Mouse (Mus musculus): ENCODE data around the gene Nrip2. TPM values are rescaled to one million over a fixed set of nuclear protein-coding genes. Genes with fewer than 3 reads are reported as not detected.

Nrip2 gene
- polyA plus RNA-seq, 1 experiment, result not detected

DNA sequence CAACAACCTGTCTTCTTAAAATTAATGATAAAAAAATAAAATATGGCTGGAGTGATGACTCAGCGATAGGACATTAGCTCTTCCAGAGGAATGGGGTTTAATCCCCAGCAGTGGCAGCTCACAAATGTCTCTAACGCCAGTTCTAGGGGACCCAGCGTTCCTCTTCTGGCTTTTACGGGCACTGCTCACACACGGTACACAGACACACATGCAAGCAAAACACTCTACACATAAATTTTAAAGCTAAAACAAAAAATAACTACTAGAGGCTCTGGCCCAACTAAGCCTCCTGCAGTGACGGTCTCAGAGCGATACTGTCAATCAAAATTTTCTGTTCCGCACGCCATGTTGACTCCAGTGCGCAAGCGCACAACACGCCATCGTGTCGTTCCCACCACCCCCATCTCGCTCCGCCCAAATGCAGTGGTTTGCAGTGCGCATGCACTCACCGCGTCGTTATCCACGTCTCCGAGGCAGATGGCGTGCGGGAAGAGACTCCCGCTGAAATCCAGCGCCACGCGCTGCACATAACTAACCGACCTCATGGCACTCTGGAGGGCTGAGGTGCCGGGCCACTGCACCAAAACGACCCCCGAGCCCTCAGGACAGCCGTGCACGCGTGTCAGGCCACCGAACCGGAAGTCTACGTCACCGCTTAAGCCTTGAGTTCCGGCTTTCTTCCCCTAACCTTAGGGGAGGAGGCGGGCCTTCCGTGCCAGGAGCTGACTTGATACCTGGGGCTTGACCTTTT is 25.3 kb downstream of the Nrip2 start, which contains the start of gene Itfg2:
Gene Itfg2, minus strand, starts transcription at position 663 of the 751 bp plus-strand sequence.
- TF ChIP-seq GATA1 (IDR thresholded peaks at IDR 0.05; ENCODE audit: low read length), result no peak

DNA sequence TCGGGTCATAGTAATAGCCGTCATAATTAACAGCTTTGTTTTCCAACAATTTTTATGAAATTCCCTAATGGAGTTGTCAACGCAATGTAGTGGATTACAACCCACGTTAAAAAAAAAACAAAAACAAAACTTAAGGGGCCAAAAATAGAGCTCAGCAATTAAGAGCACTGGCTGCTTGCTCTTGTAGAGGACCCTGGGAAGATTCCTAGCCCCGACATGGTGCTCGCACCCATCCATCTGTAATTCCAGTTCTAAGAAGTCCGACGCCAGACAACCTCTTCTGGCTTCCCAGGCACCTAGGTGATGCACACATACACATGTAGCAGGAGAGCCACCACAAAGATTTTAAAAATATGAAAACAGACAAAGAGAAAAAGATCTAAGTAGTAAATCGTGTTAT is 25.9 kb downstream of the Nrip2 start:
- no peak for TF ChIP-seq GATA1 (IDR thresholded peaks at IDR 0.05; ENCODE audit: low read length)

DNA sequence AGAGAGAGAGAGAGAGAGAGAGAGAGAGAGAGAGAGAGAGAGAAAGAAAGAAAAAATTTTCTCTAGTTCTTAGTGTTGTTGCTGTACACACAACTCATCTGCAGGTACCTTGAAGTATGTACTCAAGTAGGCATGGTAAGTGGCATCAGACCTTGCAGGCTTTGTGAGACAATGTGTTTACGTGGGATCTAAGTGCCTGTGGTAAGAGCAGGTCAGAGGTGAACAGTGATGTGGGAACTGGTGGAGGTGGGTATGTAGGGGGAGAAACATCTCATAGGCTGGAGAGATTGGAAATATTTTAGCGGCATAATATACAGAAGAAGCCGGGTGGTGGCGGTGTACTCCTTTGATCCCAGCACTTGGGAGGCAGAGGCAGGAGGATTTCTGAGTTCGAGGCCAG is 28.5 kb downstream of the Nrip2 start:
- no peak for TF ChIP-seq GATA1 (IDR thresholded peaks at IDR 0.05; ENCODE audit: low read length)

DNA sequence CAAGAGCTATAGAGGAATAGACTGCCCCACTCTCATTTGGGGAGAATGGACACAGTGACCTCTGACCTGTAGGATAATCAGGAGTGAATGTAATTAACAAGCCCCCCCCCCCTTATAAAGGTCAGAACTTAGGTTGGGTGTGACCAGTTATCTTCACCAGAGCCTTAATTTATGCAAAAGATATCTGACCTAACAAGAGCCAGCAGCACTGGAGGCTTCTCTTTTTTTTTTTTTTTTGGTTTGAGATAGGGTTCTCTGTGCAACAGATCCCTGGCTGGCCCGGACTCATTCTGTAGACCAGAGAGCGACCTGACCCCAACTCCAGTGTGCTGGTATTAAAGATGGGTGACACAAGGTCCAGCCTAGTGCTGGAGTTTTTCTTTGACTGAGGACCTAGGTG is 30.2 kb downstream of the Nrip2 start:
- TF ChIP-seq GATA1 (IDR thresholded peaks at IDR 0.05; ENCODE audit: low read length), result no peak

- no peak for TF ChIP-seq GATA1 (IDR thresholded peaks at IDR 0.05; ENCODE audit: low read length)
Observed at GRCm38 (mm10) chr6:128429826-128430225, 30.7 kb downstream of the Nrip2 start.

DNA sequence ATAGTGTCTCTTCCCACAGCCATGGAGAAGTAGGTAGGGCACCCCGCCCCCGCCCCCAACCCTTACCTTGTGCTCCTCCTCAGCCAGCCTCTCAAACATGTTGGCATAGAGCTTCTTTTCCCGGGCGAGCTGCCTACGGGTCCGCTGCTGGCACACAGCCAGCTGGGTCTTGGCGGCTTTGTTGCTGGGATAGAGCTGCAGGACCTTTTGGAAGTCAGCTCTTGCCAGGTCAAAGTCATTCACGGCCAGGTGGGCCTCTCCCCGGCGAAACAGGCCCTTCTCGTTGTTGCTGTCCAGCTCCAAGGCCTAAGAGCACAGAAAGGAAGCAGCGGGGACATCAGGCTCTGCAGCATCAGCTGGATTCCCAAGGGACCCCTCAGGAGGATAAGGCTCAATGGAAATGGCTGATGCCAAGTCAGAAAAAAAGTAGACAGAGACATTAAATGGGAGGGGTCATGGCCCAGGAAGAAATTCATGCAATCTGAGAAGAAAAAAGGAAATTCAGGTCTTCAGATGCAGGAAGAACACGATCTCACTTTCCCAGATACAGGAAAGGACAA is 33.3 kb downstream of the Nrip2 start:
- TF ChIP-seq GATA1 (IDR thresholded peaks at IDR 0.05; ENCODE audit: low read length), result no peak

DNA sequence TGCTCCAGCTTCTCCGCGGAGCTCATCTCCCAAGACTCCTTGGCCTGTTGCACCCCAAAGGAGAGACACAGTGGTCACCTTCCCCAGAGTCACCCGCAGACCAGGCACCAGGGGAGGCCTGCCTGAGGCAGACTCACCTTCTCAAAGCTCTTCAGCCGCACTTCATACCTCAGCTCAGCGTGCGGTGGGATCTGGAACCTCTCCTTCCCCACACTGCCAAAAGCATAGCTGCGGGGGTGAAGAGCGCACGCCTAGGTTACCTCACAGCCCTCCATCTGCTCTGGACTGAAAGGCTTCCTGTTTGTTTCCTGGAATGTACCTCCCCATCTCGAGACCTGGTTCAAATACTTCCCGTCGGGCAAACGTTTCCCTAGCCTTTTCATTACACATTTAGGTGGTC is 34.5 kb downstream of the Nrip2 start:
- TF ChIP-seq GATA1 (IDR thresholded peaks at IDR 0.05; ENCODE audit: low read length), result no peak

DNA sequence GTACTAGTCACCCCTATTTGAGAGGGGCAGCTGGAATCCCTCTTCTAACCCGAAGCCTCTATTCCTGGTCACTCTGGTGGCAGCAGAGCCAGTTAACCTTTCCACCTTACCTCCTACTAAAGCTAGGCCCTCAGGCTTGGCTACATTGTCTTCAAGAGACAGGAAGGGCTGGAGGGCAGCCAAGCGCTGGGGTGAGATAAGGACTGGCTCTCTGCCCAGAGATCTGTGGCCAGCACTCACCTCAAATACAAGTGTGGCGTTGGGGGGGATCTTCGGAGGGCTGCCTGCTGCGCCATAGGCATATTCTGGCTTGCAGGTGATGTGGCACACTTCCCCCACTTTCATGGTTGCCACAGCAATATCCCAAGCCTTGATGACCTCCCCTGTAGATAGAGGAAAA is 36.4 kb downstream of the Nrip2 start:
- no peak for TF ChIP-seq GATA1 (IDR thresholded peaks at IDR 0.05; ENCODE audit: low read length)

DNA sequence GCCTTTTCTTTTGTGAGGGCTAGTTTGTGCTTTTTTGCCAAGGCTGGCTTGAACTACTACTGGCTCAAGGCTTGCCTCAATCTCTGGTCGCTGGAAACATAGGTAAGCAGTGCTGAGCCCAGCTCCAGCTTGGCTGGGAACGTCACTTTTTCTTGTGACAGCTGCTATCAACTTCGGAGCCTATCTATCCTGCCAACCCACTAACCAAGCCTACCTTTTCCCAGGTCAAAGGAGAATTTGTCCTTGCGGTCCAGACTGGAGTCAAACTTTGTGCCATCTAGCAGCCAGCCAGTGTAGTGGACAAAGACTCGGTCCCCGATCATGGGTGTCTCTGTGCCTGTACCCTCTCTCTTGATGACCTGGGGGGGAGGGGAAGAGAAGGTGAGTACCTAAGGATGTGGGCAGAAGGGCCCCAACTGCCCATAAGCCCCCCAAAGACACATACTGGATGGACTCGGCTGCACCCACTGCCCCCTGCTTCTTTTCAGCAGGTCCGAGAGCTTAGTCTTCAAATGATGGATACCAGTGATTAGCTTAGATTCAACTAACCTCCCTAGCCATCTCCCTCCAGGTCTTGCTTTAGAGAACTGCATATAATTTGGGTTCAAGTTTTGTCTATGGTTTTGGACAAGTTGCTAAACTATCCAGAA is 37.4 kb downstream of the Nrip2 start:
- no peak for TF ChIP-seq GATA1 (IDR thresholded peaks at IDR 0.05; ENCODE audit: low read length)

GRCm38 (mm10) chr6:128437288-128437687 is 38.2 kb downstream of the Nrip2 start:
- TF ChIP-seq GATA1 (IDR thresholded peaks at IDR 0.05; ENCODE audit: low read length), result no peak

GRCm38 (mm10) chr6:128437731-128438316 is 38.7 kb downstream of the Nrip2 start:
- no peak for TF ChIP-seq GATA1 (IDR thresholded peaks at IDR 0.05; ENCODE audit: low read length)

GRCm38 (mm10) chr6:128438317-128438870 is 39.3 kb downstream of the Nrip2 start, which contains the start of gene Fkbp4:
Gene Fkbp4, minus strand, starts transcription at chr6:128438677.
- TF ChIP-seq GATA1 (IDR thresholded peaks at IDR 0.05; ENCODE audit: low read length), result no peak

DNA sequence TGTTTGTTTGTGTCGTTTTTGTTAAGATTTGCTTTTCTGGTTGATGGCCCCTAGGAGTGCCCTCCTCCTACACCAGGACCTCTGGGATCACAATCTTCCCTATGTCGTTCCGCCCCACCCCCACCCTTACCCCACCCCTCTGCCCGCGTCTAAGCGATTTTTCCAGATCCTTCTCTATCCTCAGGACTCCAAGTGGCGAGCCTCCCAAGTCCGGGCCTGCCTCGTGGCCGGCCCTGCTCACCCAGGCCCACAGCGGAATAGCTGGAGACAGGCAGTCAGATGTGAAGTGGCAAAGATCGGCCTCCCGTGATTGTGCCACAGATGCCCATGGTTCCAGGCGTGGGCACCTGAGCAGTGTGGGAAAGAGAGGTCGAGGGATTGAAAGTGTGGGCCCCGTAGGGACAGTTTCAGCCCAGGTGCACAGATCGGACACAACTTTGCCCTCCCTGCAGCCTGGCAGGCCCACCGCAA is 39.8 kb downstream of the Nrip2 start:
- TF ChIP-seq GATA1 (IDR thresholded peaks at IDR 0.05; ENCODE audit: low read length), result no peak

- TF ChIP-seq GATA1 (IDR thresholded peaks at IDR 0.05; ENCODE audit: low read length), result no peak
Observed at GRCm38 (mm10) chr6:128440238-128440637, 41.1 kb downstream of the Nrip2 start.

- no peak for TF ChIP-seq GATA1 (IDR thresholded peaks at IDR 0.05; ENCODE audit: low read length)
Observed at GRCm38 (mm10) chr6:128445761-128446535, 46.9 kb downstream of the Nrip2 start.

Measured in G1E-ER4 (cell line).